Mouse (Mus musculus): ENCODE measurements around the gene Ube2c.

The Ube2c gene

DNA sequence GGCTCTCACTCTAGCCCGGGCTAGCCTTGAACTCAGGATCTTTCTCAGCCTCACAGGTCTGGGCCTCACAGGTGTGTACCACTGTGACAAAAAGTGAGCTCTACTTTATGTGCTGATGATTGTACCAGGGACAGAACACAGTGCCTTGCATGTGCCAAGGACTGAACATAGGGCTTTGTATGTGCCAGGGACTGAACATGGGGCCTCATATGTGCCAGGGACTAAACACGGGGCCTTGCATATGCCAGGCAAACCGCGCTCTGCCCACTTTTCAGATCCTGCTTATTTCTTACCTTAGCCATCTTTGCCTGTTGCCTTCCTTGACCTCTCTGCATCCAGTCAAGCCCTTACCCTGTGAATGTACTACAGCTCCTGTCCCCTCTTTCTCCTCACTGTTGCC is 7.7 kb upstream of the Ube2c start:
- no peak for DNase-seq (ENCODE audit: low spot score in 2 of 2)

DNA sequence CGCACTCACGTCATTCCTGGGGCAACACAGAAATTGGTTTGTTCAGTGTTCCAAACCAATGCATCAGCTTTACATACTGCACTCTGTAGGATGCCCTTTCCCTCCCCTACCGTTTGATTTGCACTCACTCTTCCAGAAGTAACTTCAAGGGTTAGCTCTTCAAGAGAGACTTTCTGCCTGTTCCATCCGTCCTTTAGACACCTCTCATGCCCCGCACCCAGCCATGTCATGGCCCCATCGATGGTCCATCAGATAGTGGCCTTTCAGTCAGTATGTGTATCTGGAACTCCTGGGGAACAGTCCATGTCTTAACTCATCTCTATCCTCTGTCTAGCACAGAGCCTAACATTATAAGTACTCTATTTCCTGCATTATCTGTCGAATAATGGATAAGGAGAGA is 7.1 kb upstream of the Ube2c start:
- DNase-seq (ENCODE audit: low spot score in 2 of 2): no peak

DNA sequence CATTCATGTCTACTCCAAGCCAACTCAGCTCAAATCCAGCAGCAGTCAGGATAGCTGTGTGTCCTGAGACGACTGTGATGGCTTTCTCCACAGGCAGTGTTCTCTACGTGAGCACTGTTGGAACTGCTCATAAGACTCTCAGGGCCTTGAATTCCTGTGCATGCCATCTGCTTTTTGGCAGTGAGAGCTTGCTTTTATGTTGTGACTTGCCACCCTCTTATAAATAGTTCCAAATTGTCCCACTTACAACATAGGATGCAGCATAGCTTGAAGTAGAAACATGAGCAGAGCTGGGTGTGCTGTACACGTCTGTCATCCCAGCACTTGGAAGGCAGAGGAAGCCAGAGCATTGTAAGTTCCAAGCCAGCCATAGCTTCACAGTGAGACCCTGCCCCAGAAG is 3.9 kb upstream of the Ube2c start:
- DNase-seq (ENCODE audit: low spot score in 2 of 2): no peak

DNA sequence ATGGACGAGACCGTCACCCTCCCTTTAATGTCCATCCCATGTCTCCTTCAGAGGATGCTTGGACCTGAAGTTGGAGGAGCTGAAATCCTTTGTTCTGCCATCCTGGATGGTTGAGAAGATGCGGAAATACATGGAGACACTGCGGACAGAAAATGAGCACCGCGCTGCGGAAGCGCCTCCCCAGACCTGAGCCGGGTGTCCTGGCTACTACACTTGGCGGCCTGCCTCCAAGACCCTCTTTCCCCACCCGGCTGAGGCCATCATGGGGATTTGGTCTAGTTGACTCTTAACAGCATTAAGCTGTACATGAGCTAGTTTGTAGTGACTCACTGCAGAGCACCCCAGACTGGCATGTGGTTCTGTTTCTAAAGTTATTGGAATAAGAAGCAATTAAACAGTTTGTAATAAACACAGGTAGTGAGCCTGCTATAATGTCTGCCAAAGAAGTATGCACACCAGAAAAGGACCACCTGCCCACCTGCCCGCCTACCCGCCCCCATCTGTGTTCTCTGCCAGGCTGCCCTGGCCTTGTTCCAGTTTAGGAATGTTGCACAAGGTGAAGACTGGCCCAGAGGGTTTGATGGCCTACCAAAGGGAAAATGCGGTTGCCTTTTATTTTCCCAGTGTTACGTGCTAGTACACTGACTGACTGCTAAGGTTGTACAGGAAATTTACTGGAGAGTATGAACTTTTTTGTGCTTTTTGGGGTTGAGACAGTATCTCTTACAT is 1.7 kb upstream of the Ube2c start:
- no peak for DNase-seq (ENCODE audit: low spot score in 2 of 2)

DNA sequence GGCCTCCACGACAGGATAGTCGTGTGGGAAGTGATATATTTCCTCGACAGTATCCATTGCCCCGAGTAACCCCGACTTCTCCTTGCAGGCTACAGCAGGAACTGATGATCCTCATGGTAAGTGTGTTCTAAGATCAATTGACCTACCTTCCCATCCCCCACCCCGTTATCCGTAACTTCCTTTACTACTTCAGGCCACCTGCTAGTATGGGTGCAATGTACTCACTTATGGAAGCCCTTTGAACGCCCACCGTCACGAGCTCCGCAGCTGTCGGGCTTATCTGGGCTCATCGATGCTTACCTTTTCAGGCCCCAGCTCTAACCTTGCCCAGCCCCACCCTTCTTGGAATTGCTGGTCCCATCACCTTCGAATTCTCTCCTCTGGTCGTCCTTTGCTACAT is 581 bp downstream of the Ube2c start:
- DNase-seq (ENCODE audit: low spot score in 2 of 2): no peak

DNA sequence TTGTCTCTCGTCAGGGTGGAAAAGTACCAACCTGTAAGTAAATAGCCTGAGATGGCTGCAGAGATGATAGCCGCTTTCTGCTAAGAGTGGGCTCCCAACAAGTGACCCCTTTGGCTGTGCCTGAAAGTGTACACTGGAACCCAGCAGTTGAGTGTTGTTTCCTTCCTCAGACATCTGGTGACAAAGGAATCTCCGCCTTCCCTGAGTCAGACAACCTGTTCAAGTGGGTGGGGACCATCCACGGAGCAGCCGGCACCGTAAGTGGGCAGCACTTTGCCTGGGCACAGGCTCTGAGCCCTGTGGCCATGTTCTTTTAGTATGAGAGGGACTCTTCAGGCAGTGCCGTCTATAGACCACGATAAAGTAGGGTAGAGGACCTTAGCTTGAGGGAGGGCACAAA is 1.4 kb downstream of the Ube2c start:
- DNase-seq (ENCODE audit: low spot score in 2 of 2): no peak

DNA sequence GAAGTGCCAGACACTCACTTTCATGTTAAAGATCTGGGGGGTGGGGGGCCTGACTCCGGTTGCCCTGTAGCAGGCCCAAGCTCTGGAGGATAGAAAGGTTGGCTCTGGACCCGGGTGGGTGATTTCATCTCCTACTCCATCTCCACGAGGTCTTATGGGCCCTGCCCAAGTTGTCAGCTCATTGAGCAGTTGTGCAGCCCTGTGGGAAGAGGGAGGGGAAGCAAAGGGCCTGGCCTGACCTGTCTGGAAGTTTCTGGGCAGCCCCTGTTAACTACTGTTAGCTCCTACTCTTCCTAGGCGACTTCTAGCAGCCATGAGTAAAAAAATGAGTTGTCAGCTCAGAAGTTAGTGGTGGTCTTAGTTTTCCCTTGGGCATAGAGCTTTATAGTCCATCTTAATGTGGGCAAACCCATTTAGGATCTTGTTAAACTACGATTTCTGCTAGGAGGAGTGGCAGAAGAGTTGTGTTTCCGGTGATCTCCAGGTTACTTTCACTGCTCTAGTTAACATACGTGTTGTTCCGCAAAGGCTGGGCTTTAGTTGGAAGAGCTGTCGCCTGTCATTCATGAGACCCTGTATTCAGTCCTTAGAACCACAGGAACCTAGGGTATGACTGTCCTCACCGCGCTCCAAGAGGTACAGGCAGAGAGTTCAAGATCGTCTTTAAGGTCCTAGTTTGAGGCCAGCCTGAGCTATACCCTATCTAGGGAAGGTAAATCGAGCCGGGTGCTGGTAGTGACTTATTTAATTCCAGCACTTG is 3.7 kb downstream of the Ube2c start:
- DNase-seq (ENCODE audit: low spot score in 2 of 2): no peak

DNA sequence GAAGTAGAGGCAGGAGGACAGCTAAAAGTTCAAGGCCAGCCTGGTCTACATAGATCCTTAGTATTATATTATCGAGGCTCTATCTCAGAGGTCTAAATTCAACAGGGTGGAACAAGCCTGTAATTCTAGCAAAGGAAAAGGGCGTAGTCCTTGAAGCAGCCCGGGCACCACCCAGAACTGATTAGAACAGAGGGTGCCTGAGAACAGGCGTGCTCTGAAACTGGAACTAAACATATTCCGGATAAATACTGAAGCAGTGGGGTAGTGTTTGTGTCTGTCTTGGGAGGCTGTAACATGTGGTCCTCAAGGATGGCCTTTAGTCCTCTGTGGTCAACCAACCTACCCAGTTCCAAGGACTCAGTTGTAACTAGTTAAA is 4.3 kb downstream of the Ube2c start:
- no peak for DNase-seq (ENCODE audit: low spot score in 2 of 2)

DNA sequence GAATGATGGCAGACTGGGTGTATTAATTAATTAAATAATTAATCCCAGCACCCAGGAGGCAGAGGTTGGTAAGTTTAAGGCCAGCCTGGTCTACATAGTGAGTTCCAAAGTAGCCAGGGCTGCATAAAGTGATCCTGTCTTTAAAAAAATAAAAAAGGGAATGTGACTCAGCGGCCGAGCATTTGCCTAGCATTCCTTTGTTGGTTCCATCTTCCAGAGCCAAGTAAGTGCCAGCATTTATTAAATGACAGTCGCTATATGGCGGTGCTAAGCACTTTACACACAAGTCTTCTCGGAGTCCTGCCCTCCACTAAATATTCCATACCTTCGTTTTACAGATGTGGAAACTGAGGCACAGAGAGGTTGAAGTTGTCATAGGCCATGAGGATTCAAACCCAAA is 6.4 kb downstream of the Ube2c start:
- DNase-seq (ENCODE audit: low spot score in 2 of 2): no peak

DNA sequence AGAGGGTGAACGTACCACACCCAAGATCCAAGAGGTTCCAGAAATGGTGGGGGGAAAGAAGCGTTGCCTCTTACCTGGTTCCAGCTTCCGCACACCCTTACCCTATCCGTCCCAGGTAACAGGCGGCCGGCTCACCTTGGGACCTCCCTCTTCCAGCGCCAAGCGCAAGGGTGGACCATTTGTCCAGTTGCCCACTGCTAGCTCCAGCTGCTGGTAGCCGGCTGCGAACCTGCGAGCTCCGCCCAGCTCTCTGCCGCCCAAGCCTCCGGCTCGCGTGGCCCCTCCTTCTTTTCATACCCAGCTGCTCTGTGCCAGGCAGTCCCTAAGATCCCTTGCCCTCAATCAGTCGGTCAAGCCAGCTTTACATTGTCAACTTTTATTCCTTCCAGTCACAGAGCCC is 7.1 kb downstream of the Ube2c start:
- no peak for DNase-seq (ENCODE audit: low spot score in 2 of 2)

DNA sequence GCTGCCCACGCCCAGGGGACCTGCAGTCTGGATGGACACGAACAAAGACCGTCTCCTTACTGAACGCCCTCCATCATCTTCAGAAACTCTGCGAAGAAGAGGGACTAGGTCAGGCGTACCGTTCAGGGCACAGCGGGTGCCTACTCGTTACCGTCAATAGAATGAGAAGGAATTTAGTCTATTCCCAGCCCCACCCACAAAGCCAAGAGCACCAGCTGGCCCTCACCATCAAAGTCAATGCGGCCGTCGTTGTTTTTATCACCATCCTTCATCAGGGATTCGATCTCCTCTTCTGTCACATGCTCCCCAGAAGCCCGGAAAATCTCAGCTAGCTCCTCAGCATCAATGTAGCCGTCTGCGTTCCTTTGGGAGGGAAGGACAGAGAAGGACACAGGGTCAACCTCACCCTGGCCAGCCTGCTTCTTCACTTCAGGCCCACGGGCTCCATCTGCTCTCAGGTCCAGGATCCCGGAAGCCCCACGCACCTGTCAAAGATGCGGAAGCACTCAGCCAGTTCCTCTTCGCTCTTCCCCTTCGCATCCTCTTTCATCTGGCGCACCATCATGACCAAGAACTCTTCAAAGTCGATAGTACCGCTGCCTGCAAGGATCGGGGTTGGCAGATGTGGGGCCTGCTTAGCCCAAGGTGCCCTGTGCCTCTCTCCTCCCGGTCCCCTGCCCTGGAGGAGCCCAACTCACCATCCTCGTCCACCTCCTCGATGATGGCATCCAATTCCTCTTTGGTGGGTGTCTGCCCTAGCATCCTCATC is 7.7 kb downstream of the Ube2c start:
- no peak for DNase-seq (ENCODE audit: low spot score in 2 of 2)

DNA sequence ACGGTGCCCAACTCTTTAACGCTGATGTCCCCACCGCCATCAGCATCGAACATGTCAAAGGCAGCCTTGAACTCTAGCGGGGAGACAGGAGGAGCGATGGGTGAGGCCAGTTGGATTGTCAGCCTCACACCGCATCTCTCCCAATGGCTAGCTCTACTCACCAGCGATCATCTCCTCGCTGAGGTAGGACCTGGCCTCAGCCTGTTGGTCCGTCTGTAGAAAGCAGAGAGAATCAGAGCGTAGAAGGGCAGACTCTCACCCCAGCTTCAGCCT is 8.3 kb downstream of the Ube2c start:
- no peak for DNase-seq (ENCODE audit: low spot score in 2 of 2)

DNA sequence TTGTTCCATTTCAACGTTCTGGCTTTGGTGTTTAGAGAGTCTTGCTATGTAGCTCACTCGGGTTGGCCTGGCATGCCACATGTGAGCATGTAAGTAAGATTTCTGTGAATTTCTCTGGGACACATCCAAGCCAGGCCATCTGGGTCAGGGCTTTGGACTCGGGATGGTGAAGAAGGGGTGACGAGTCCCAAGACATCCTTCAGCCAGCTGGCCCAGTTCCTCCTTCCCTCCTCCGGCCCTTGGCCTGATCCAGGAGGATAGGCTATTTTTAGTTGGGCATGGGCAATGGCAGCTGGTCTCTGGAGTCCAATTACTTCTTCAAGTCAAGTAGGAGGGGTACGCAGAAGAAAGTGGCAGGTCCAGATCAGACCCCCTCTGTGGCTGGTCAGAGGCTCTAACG is 9.1 kb downstream of the Ube2c start:
- DNase-seq (ENCODE audit: low spot score in 2 of 2): no peak

DNA sequence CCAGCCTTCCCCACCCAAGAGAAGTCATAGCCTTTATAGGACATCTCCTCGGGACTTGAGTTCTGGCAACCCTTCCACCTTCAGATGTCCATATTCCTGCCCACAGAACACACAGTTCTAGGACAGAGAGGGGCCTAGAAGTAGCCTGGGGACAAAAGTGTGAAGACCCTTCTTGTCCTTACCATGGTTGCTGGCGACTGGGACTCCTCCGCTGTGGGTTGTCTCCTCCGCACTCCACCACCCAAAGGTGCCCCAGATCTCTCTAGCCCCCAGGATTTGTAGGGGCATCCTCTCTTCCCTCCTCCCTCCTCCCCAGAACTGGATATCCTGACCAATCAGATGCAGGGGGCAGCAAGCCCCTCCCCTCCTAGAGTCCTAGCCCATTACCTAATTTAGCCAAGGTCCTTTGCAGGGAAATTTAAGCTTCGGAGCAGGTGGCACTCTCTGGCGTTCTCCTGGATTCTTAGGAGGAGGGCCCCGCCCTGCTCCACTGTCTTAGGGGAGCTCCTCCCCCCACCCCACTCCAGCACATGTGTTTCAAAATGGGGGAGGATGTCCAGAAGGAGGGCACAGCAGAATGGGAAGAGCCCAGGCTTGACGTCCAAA is 9.9 kb downstream of the Ube2c start, which contains the start of gene Tnnc2:
Gene Tnnc2, minus strand, starts transcription at position 487 of the 606 bp plus-strand sequence.
- DNase-seq (ENCODE audit: low spot score in 2 of 2): no peak

DNA sequence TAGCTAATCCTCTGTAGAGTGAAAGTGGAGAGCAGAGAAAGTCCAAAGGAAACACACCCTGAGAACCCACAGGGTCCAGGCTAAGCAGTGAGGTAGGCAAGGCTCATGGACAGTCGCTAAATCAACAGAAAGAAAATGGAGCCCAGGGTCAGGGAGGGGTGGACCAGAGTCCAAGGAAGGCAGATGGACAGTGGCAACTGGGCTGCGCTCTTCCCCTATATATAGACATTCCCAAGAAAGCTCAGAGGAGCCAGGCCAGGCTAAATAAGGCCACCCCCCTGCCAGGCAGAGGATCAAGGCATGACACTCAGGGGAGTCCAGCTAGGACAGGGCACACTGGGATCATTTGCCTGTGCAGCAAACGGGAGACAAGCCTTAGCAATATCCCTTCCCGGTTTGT is 12.2 kb downstream of the Ube2c start:
- no peak for DNase-seq (ENCODE audit: low spot score in 2 of 2)

DNA sequence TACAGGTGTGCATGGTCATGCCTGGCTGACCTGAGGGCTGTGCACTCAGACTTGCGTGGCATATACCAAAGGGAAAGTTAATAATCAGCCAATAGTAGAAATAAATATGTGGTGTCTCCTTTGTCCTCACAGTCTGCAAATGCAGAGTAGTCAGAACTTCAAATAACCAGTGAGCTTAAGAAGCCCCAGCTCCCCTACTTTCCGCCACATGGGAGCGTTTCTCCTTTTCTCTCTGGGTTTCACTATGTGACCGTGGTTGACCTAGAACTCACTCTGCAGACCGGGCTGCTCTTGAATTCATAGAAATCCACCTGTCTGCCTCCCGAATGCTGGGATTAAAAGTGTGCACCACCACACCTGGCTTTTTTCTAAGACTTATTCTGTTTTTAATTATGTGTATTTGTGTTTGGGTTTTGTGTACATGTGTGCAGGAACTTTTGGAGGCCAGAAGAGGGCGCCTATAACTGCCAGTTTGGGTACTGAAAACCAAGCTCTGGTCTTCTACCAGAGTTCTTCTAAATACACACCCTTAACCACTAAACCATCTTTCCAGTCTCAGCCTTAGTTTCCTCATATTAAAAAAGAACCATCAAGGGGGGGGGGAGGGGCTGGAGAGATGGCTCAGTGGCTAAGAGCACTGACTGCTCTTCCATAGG is 14.4 kb downstream of the Ube2c start:
- no peak for DNase-seq (ENCODE audit: low spot score in 2 of 2)

DNA sequence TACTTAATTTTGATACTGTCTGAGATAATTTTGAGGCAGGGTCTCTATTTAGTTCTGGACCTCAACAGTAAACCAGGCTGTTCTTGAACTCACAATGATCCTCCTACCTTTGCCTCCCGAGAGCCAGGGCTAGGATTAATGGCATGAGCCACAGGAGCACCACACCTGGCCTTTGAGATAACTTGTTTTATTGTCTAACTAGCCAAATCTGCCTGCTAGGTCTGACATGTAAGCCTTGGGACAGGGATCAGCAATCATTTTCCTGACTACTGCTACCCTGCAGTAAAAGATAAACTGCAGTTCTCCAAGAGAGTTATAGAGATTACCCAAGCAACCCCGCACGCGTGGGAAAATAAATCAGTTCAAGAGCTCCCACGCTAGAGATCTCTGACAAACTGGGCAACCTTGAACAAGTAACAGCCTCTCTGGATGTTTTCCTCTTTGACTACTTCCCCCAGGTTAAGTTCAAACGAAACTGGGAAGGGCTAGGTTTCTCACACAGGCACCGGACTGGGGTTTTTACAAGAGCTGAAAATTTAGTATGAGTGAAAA is 15.2 kb downstream of the Ube2c start:
- no peak for DNase-seq (ENCODE audit: low spot score in 2 of 2)

DNA sequence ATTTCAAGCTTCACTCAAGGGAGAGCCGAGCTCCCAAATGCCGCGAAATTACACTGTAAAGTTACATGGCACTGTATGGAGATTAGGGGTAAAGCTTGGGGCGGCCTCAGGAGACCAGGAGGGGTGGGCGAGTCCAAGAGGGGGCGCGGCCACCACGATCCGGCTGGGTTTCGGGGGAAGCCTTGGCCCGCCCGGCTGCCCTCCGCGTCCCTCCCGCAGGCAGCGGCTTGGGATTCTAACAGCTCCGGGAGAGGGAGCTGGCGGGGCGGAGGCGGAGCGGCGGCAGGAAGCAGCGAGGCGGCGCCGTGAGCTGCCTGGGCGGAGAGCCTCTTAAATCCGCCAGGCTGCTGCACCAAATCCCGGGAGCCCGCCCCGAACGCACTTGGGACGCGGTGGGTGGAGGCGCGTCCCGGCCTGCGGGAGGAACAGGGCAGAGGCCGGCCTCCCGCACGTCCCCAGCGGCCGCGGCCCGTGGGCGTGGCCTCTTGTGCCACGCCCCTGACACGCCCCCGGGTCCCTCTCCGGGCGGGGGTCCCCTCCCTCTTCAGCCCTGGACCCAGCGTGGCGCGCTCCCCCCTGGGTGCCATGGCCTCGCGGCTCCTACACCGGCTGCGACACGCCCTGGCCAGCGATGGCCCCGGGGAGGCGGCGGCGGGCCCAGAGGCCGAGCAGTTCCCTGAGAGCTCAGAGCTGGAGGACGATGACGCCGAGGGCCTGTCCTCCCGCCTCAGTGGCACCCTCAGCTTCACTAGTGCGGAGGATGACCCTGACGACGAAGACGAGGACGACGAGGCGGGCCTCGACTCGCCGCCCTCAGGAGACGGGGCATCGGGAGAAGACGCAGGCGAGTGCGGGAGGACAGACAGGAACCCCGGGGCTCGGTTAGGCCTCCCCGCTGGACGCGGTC is 16.0 kb downstream of the Ube2c start, which contains the start of gene Snx21:
Gene Snx21, plus strand, starts transcription at position 343 of the 907 bp plus-strand sequence.
- peak; percentile 73 to 81 for DNase-seq (ENCODE audit: low spot score in 2 of 2)

DNA sequence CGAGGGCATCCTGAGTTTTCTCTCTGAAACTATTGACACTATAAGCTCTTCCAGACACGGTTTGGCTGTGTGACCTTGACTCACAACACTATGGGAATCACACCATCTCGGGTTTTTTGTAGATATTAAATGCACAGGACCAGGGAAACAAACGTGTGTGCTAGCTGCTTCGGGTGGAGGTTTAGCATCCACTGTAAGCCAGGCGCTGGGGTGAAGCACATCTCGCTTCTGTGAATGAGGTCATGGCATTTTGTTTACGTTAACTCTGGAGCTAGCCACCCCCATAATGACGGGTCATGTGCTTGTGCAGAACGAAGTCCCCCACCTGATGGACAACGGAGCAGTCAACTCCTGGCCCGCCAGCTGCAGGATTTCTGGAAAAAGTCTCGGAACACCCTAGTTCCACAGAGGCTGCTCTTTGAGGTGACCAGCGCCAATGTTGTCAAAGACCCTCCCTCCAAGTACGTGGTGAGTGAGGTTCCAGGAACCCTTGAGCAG is 16.7 kb downstream of the Ube2c start:
- no peak for DNase-seq (ENCODE audit: low spot score in 2 of 2)

DNA sequence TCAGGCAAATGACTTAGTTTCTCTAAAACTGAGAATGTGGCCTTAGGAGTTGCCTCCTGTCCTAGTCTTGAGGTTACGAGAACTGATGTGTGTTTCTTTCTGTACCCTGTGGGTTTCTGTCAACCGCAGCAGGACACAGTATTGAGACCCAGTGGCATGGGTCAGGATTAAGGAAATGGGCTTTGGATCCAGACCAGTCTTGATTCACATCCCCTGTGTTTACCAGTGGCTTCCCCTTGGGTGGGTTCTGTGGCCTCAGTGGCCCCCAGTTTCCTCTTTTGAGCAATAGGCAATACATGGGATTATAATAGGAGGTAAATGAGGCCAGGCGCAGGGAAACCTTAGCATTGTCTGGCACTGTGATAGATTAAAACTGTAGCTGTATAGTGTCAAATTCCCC is 17.3 kb downstream of the Ube2c start:
- DNase-seq (ENCODE audit: low spot score in 2 of 2): no peak

Measured in frontal cortex, postnatal 10 days (tissue).